Mouse (Mus musculus): ENCODE data around the gene Nckap5l.
A peak's percentile ranks its signal among the peaks of the same experiment; 100 is the strongest.
"Not testable (repeated sequence)": the region's sequence is repeated elsewhere in the genome, so short reads cannot be mapped to it uniquely, and the experiment has no call there.

The Nckap5l gene

DNA sequence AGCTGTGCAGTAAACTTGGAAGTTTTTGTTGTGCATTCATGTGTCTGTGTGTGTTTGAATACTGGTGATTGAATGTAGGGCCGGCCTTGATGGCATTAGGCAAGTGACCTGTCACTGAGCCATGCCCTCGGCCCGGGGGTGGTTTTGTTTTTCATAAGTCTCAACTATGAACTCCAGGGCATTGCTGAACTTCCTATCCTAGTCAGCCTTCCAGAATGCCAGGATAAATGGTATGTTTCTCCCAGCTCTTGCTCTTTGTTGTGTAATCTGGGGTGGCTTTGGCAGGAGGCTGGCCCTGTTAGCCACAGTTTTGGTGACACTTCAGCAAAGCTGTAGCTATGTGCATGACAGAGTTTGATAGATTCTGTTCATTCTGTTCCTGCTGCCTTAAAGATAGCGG is 60.7 kb downstream of the Nckap5l start:
- DNase-seq (ENCODE audit: low read depth, low spot score), result no peak

DNA sequence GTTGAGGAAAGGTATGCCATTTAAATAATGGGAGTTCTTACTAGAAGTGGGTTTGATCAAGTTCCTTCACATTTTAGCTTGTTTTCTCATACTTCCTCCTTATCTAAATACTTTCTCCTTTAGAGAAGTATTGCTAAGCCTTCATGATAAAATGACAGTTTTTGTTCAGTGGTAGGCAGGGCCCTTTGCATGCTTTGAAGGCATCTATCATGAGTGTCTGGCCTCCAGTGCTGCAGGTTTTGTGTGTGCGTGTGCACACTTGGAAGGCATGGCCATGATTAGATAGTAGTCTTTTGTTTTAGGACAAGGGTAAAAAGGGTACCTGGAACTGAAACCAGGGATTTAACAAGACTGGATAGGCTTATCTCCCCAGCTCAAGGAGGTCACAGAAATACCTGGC is 61.1 kb downstream of the Nckap5l start:
- no peak for DNase-seq (ENCODE audit: low read depth, low spot score)

DNA sequence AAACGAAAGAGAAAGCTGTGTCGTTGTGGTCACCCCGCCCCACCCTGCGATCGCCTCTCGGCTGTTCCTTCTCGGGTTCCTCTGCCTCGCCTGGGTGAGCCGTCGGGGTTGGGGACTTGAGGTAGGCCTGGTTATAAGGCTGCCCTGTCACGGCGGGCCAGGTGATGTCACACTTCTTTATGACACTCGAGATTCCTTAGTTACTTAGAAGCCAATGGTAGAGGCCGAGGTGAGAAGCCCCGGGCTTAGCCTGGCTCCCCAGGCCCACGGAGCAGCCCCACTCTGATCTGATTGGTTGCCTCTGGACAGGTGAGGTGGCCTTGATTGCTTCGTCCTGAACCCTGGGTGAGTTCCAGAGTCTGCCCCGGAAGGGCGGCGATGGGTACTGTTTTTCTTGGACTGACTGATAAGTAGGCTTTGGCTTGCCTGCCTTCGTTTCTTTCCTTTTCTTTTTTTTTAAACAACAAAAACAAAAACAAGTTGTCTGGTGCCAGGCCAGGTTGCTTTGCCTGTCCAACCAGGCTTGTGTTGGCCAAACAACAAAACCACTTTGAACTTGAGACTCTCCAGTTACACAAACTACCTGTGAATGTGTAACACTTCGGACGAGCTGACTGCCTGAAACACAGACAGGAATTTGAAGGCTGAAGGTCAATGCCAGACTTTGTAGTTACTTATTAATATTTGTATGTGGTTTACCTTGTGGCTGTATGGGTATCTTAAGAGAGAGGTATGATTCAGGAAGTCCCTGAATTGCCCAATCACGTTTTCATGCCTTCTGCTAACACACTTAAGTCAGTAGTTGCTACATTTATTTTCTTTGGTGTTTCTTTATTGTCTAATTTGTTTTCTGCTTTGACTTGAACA is 63.9 kb downstream of the Nckap5l start:
- no peak for DNase-seq (ENCODE audit: low read depth, low spot score)

DNA sequence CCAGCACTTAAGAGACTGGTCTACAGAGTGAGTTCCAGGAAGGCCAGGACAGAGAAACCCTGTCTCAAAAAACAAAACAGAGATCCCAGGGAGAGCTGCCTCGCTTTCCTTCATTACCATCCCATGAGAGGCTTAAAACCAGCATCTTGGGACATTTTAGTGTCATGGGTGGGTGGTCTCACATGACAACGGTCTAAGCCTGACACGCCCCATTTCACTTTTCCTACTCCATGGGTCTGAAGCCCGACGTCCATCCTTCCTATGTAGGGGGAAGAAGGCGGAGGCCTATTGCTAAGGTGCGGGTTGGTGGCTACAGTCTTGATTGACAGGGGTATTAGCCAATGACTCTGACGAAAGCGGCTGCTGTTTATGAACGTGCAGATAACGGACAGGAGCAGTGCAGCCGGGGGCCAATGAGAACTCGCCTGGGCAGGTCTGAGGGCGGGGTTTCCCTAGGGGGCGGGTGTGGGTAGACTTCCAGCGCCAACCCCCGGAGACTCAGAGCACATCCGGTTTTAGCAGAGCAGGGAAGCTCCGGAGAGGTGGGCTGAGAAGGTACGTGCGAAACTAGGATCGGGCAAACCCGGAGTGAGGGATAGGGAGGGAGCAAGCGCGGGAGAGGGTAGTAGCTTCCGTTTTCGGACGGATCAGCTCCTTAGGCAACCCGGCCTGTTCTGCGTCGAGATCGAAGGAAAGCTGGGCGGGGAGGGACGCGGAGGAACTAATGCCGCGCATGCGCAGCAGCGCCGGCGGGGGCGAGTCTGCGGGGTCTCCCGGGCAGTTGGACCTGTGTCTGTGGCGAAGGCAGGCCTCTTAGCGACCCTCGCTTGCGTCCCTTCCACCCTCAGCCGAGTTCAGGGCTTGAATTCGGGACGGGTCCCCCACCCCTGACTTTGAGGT is 64.8 kb downstream of the Nckap5l start, which contains the start of gene Tmbim6:
Tmbim6 (plus strand) TSS at position 397 of the 900 bp plus-strand sequence.
- peak; percentile 97 for DNase-seq (ENCODE audit: low read depth, low spot score)

DNA sequence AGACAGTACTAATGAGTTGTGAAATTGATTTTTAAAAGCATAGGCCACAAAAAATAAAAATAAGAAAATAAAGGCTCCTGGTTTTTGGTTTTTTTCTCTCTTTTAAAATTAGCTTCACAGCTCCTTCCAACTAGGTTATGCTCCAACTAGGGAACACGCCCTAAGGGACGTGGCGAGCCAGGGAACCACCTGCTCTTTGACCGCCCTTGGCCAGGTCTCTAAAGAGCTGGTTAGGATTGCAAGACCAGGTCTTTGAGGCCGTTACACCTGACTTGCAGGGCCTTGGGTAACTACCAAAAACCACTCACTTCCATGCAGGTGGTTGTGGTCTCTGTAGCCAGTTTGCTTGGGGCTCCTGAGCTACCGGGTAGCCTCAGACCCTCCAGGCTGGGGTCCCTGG is 65.6 kb downstream of the Nckap5l start:
- no peak for DNase-seq (ENCODE audit: low read depth, low spot score)

DNA sequence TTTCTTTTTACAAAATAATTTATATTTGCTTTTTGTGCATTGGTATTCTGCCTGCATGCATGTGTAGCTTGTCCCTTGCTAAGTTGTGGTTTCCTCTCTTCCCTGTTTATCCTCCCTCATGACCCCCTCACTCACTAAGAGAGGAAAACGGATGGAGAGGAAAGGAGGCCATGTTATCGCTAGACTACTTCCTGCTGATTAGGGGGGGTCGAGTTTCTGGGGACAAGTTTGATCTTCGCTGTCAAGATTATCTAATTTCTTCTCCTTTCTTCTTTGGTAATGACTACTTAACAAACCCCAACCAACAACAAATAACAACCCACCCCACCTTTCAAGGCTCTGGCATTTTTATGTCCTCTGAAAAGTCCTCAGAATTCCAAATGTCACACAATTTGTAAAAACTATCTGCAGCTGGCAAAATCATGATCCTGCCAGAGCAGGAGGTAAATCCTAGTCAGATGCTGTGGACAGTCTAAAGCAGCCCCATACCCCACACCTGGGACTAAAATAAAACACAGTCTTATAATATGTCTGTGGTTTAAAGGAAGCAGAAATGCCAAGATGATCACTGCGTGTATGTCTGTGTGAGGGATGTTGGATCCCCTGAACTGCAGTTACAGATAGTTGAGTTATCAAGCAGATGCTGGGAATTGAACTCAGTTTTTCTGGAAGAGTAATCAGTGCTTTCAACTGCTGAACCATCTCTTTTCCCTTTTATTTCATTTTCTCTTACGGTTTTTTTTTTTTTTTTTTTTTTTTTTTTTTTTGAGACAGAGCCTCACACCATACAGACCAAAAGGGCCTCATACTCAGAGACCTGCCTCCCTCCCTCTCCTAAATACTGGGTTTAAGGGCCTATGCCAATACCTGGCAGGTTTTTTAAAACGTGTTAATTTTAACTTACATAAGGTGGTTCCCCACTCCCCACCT is 66.8 kb downstream of the Nckap5l start:
- no peak for DNase-seq (ENCODE audit: low read depth, low spot score)

DNA sequence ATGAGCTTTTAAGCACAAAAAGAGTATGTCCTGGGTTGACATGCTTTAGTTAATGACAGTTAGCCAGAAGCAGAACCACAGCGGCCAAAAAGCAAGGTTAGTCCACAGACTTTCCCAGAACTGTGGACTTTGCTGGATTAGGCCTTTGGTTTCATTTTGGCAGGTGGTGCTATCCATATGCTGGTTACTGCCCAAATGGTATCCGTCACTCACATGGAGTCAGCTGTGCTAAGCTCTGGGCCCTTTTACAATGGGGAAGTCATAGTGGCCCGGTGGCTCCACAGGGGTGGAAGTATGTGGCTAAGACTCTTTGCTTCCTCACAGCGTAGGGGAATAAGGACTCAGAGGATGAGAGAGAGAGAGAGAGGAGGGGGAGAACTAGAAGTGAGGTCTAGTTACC is 69.6 kb downstream of the Nckap5l start:
- DNase-seq (ENCODE audit: low read depth, low spot score), result no peak

DNA sequence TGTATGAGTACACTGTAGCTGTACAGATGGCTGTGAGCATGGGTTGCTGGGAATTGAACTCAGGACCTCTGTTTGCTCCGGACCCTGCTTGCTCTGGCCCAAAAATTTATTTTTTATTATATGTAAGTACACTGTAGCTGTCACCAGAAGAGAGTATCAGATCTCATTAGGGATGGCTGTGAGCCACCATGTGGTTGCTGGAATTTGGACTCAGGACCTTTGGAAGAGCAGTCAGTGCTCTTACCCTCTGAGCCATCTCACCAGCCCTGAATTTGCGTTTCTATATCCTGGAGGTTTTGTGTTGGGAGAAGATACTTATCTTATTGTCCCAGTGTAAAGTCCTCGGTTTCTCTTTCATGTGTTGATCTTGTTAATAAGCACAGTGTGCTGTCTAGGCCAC is 70.8 kb downstream of the Nckap5l start:
- no peak for DNase-seq (ENCODE audit: low read depth, low spot score)

DNA sequence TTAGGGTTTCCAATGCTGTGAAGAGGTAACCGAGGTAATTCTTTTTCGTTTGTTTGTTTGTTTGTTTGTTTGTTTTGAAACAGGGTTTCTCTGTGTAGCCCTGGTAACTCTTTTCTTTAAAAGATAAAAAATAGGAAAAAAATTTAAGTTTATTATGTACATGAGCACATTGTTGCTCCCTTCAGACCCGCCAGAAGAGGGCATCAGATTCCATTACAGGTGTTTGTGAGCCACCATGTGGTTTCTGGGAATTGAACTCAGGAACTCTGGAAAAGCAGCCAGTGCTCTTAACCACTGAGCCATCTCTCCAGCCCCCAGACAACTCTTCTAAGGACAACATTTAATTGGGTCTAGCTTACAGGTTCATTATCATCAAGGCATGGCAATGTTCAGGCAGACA is 71.4 kb downstream of the Nckap5l start:
- DNase-seq (ENCODE audit: low read depth, low spot score), result not testable (repeated sequence)

DNA sequence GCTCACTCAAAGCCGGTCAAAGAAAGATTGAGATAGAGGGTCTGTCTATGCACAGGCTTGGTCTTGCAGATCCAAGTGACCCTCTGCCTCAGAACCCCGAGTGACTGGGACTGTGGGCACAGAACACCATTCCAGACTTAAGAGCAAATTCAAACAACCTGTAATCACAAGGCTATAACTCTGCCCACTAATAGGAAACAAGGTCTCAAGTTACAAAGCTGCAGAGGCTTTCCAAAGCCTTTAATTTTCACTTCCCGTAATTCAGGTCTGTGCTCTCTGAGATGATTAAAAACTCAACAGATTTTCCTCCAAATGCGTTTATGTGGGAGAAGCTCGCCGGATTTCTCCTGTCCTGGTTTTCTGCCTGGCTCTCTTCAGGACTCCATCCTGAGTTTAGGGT is 73.5 kb downstream of the Nckap5l start:
- no peak for DNase-seq (ENCODE audit: low read depth, low spot score)

DNA sequence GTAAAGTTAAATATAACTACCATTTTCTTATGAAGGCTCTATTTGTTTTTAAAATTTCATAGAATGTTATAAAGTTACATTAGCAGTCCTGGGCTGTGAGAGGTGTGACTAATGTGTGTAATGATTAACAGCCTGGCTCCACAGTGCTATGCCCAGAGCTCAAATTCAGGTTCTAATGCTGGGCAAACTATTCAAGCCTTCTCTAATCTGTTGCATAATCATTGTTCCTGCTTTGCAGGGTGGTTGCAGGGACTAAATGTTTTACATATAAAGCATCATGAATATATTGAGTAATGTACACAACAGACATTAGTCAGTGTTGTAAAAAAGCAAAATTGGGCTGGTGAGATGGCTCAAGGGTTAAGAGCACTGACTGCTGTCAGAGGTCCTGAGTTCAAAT is 74.7 kb downstream of the Nckap5l start:
- DNase-seq (ENCODE audit: low read depth, low spot score), result no peak

DNA sequence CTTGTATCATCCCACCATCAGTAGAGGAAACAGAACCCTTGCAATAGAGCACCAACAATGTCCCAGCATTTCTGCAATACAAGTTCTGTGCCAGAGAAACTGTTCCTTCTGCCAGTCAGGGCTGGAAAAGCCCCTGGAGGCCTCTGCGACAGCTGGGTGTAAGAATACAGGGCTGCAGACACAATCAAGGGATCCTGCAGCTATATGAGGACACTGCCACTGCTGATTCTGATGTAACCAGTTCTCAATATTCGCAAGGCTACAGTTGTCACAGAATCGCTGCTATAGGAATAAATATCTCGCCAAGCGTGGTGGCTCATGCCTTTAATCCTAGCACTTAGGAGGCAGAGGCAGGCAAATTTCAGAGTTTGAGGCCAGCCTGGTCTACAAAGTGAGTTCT is 81.3 kb downstream of the Nckap5l start:
- DNase-seq (ENCODE audit: low read depth, low spot score), result no peak

DNA sequence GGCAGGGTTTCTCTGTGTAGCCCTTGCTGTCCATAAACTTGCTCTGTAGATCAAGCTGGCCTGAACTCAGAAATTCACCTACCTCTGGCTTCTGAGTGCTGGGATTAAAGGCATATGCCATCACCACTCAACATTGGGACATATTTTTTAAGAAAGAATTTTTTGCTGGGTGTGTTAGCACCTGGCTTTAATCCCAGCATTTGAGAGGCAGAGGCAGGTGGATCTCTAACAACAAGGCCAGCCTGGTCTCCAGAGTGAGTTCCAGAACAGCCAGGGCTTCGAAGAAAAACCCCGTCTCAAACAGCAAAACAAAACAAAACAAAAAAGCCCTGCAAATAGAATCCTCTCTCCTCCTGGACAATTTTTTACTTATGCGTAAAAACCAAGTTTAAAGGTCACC is 82.0 kb downstream of the Nckap5l start:
- no peak for DNase-seq (ENCODE audit: low read depth, low spot score)

DNA sequence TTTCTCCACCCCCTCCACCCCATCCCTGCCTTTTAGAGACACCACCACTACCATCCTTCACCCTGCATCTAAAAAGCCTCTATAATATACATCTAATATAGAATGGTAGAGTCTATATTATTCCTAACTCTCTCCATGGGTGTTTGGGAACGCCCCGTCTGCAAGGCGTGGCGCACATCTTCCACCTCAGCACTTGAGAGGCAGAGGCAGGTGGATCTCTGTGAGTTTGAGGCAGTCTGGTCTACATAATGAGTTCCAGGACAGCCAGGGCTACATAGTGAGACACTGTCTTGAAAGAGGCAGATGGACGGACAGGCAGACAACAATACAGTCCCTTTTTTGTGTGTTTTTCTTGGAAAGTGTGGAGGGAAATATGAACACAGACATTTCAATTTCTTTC is 82.5 kb downstream of the Nckap5l start:
- DNase-seq (ENCODE audit: low read depth, low spot score), result no peak

DNA sequence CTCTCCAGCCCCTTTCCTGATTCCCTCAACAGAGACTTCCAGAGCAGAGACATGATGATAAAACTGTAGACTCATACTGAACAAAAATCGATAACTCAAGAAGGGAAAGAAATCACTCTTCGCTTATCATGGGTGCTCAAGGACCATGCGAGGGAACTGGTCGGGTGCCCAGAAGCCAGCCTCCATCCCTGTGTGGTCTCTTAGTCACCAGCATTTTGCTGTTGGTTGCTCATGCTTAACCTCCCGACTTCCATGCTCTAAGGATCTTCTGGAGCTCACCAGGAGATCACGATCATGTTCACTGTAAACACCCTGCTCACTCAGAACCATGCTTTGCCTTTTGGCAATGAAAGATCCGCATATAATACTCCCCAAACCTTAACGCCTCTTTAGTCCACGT is 84.8 kb downstream of the Nckap5l start:
- DNase-seq (ENCODE audit: low read depth, low spot score), result no peak
